Mouse (Mus musculus) liver, postnatal 0 days (tissue): ENCODE data around the gene Dnmt3b.

Experiments
- CTCF ChIP-seq: sonication (generic); IDR thresholded peaks from 2 replicates; pipeline ENCODE4 v1.5.1; 2016; ENCODE audit warnings: antibody characterized with exemption, low read depth
- EP300 ChIP-seq: IDR thresholded peaks from 2 replicates; pipeline ENCODE4 v1.6.1; 2016; ENCODE audit warnings: antibody characterized with exemption, low read depth, mild to moderate bottlenecking

GRCm38 (mm10) chr2:153696352-153696751 is 47.1 kb downstream of the Dnmt3b start, which contains the start of gene Dnmt3c:
- no peak for TF ChIP-seq CTCF
- TF ChIP-seq EP300: no peak
